Mouse (Mus musculus) kidney, postnatal 10 days (tissue): ENCODE measurements around the gene Fstl4.
"Not testable (repeated sequence)": the region's sequence is repeated elsewhere in the genome, so short reads cannot be mapped to it uniquely, and the experiment has no call there.

Source experiments
- DNase-seq: peaks from one replicate; pipeline ENCODE4 v3.0.0; 2021; ENCODE audit warnings: mixed read lengths

Fstl4 gene

GRCm38 (mm10) chr11:53140196-53140595 lies 375.8 kb downstream of the Fstl4 start:
- DNase-seq = no peak

- DNase-seq = no peak
Measured at GRCm38 (mm10) chr11:53140722-53141400, 376.4 kb downstream of the Fstl4 start.

- DNase-seq = no peak
Measured at GRCm38 (mm10) chr11:53143522-53143921, 379.1 kb downstream of the Fstl4 start.

- no peak for DNase-seq
Measured at GRCm38 (mm10) chr11:53144506-53144905, 380.1 kb downstream of the Fstl4 start.

- peak; percentile 57 for DNase-seq
Measured at GRCm38 (mm10) chr11:53146290-53146689, 381.9 kb downstream of the Fstl4 start.

- no peak for DNase-seq
Measured at GRCm38 (mm10) chr11:53156463-53156862, 392.0 kb downstream of the Fstl4 start.

- DNase-seq = no peak
Measured at GRCm38 (mm10) chr11:53157621-53158259, 393.3 kb downstream of the Fstl4 start.

GRCm38 (mm10) chr11:53162385-53162784 lies 398.0 kb downstream of the Fstl4 start:
- DNase-seq = no peak

GRCm38 (mm10) chr11:53166478-53166877 lies 402.0 kb downstream of the Fstl4 start:
- no peak for DNase-seq

- no peak for DNase-seq
Measured at GRCm38 (mm10) chr11:53182177-53182852, 417.9 kb downstream of the Fstl4 start.

- peak; percentile 37 for DNase-seq
Measured at GRCm38 (mm10) chr11:53182858-53183257, 418.4 kb downstream of the Fstl4 start.

GRCm38 (mm10) chr11:53184046-53184445 lies 419.6 kb downstream of the Fstl4 start:
- no peak for DNase-seq

- DNase-seq = no peak
Measured at GRCm38 (mm10) chr11:53184698-53185097, 420.3 kb downstream of the Fstl4 start.

- no peak for DNase-seq
Measured at GRCm38 (mm10) chr11:53187427-53188140, 423.1 kb downstream of the Fstl4 start.

GRCm38 (mm10) chr11:53196551-53196950 lies 432.1 kb downstream of the Fstl4 start:
- DNase-seq = not testable (repeated sequence)

GRCm38 (mm10) chr11:53197111-53197510 lies 432.7 kb downstream of the Fstl4 start:
- DNase-seq = no peak

GRCm38 (mm10) chr11:53202459-53203250 lies 438.2 kb downstream of the Fstl4 start:
- no peak for DNase-seq

- DNase-seq = no peak
Measured at GRCm38 (mm10) chr11:53210876-53211275, 446.4 kb downstream of the Fstl4 start.

GRCm38 (mm10) chr11:53229011-53229410 lies 464.6 kb downstream of the Fstl4 start:
- DNase-seq = no peak

GRCm38 (mm10) chr11:53231836-53232235 lies 467.4 kb downstream of the Fstl4 start:
- no peak for DNase-seq

GRCm38 (mm10) chr11:53233590-53233989 lies 469.2 kb downstream of the Fstl4 start:
- DNase-seq = no peak
